Mouse (Mus musculus) CH12.LX (cell line): ENCODE measurements around the gene Plekha6. TPM values are rescaled to one million over a fixed set of nuclear protein-coding genes. Genes with fewer than 3 reads are reported as not detected.

Experiments used
- DNase-seq: peaks from one replicate; pipeline ENCODE4 v3.0.0-alpha.2; 2013; ENCODE audit errors: extremely low read depth
- H3K27ac ChIP-seq: 2 replicates; pipeline ENCODE4 v1.5.1; 2012; ENCODE audit warnings: low read depth, mild to moderate bottlenecking, control low read depth, moderate library complexity; ENCODE audit not compliant: insufficient read depth
- H3K27me3 ChIP-seq: replicated peaks from 2 replicates; pipeline ENCODE3; 2012; ENCODE audit warnings: inconsistent platforms
- H3K36me3 ChIP-seq, 2 experiments: replicated peaks in 1 of 2; 2 replicates each; pipeline versions ENCODE3 to v1.6.1; 2012; ENCODE audit warnings: inconsistent platforms in 1 of 2, low read length in 1 of 2, mild to moderate bottlenecking in 1 of 2, mixed read lengths in 1 of 2, moderate library complexity in 1 of 2; ENCODE audit not compliant: control insufficient read depth in 1 of 2, insufficient read depth in 1 of 2
- H3K4me1 ChIP-seq, 2 experiments: 2 replicates each; pipeline ENCODE4 v1.6.1; 2012; ENCODE audit warnings: inconsistent platforms in 1 of 2, moderate library complexity in 1 of 2; ENCODE audit not compliant: insufficient read depth in 2 of 2, control insufficient read depth in 1 of 2
- H3K4me2 ChIP-seq: 2 replicates; pipeline ENCODE4 v1.6.1; 2012; ENCODE audit warnings: low read depth, mild to moderate bottlenecking, control low read depth; ENCODE audit not compliant: poor library complexity, insufficient read depth, severe bottlenecking
- H3K4me3 ChIP-seq, 3 experiments: fragments of 150-350 bp in 1 of 3; sonication (generic) in 1 of 3; replicated peaks in 1 of 3; 2 replicates each; pipeline versions ENCODE3 to v1.5.1; 2011 to 2012; ENCODE audit warnings: low read depth in 2 of 3, low read length in 2 of 3, mild to moderate bottlenecking in 2 of 3, moderate library complexity in 2 of 3, control low read depth in 1 of 3, improper control_type of control experiment in 1 of 3, inconsistent platforms in 1 of 3, mixed read lengths in 1 of 3; ENCODE audit not compliant: poor library complexity in 1 of 3
- H3K79me2 ChIP-seq: replicated peaks from 2 replicates; pipeline ENCODE4 v1.6.1; 2012; ENCODE audit warnings: mild to moderate bottlenecking, moderate library complexity; ENCODE audit not compliant: control insufficient read depth, poor library complexity, insufficient read depth, severe bottlenecking; ENCODE audit errors: extremely low read depth
- H3K9ac ChIP-seq: 2 replicates; pipeline ENCODE4 v1.6.1; 2012; ENCODE audit warnings: low read depth, mild to moderate bottlenecking, control low read depth, moderate library complexity; ENCODE audit not compliant: insufficient read depth
- H3K9me3 ChIP-seq: replicated peaks from 2 replicates; pipeline ENCODE3; 2012; ENCODE audit warnings: low read length, inconsistent platforms, mixed read lengths
- BHLHE40 ChIP-seq: IDR thresholded peaks from 2 replicates; pipeline ENCODE4 v1.6.1; 2011; ENCODE audit warnings: mild to moderate bottlenecking, low read depth, low read length, improper control_type of control experiment
- CHD2 ChIP-seq: IDR thresholded peaks from 2 replicates; pipeline ENCODE4 v1.6.1; 2011; ENCODE audit warnings: low read length, improper control_type of control experiment
- CTCF ChIP-seq, 2 experiments: IDR thresholded peaks in 1 of 2; conservative IDR thresholded peaks in 1 of 2; 2 replicates each; pipeline ENCODE4 v1.5.1; 2011 to 2012; ENCODE audit warnings: low read depth in 2 of 2, low read length in 2 of 2, improper control_type of control experiment in 1 of 2, inconsistent platforms in 1 of 2, mild to moderate bottlenecking in 1 of 2, moderate library complexity in 1 of 2
- E2F4 ChIP-seq: IDR thresholded peaks from 2 replicates; pipeline ENCODE4 v1.6.1; 2011; ENCODE audit warnings: low read depth, low read length, improper control_type of control experiment; ENCODE audit not compliant: insufficient replicate concordance
- EP300 ChIP-seq: IDR thresholded peaks from 2 replicates; pipeline ENCODE4 v1.6.1; 2011; ENCODE audit warnings: low read length, improper control_type of control experiment
- HCFC1 ChIP-seq: IDR thresholded peaks from 2 replicates; pipeline ENCODE4 v1.6.1; 2012; ENCODE audit warnings: low read depth, mild to moderate bottlenecking, inconsistent platforms, low read length, improper control_type of control experiment
- IRF4 ChIP-seq: IDR thresholded peaks from 2 replicates; pipeline ENCODE4 v1.6.1; 2014; ENCODE audit warnings: low read depth, mild to moderate bottlenecking, inconsistent platforms, low read length, improper control_type of control experiment
- JUND ChIP-seq: conservative IDR thresholded peaks from 2 replicates; pipeline ENCODE4 v1.6.1; 2011; ENCODE audit warnings: low read depth, low read length, improper control_type of control experiment
- KAT2A ChIP-seq: IDR thresholded peaks from 2 replicates; pipeline ENCODE4 v1.6.1; 2012; ENCODE audit warnings: low read length, improper control_type of control experiment, inconsistent platforms; ENCODE audit not compliant: insufficient replicate concordance
- MEF2A ChIP-seq: IDR thresholded peaks from 2 replicates; pipeline ENCODE4 v1.6.1; 2014; ENCODE audit warnings: low read depth, mild to moderate bottlenecking, inconsistent platforms, low read length, improper control_type of control experiment, borderline replicate concordance
- MXI1 ChIP-seq: IDR thresholded peaks from 2 replicates; pipeline ENCODE4 v1.6.1; 2011; ENCODE audit warnings: mild to moderate bottlenecking, low read depth, low read length, improper control_type of control experiment
- NELFE ChIP-seq: IDR thresholded peaks from 2 replicates; pipeline ENCODE4 v1.6.1; 2011; ENCODE audit warnings: low read depth, low read length, improper control_type of control experiment
- PAX5 ChIP-seq: IDR thresholded peaks from 2 replicates; pipeline ENCODE4 v1.6.1; 2012; ENCODE audit warnings: low read length, inconsistent platforms, mixed read lengths
- POLR2A ChIP-seq: IDR thresholded peaks from 2 replicates; pipeline ENCODE4 v1.6.1; 2011; ENCODE audit warnings: low read depth, mild to moderate bottlenecking, improper control_type of control experiment, low read length
- RAD21 ChIP-seq: IDR thresholded peaks from 2 replicates; pipeline ENCODE4 v1.6.1; 2011; ENCODE audit warnings: low read depth, mild to moderate bottlenecking, low read length, improper control_type of control experiment, moderate library complexity
- SMC3 ChIP-seq: IDR thresholded peaks from 2 replicates; pipeline ENCODE4 v1.6.1; 2011; ENCODE audit warnings: low read depth, low read length, improper control_type of control experiment
- ZC3H11A ChIP-seq: IDR thresholded peaks from 2 replicates; pipeline ENCODE4 v1.6.1; 2012; ENCODE audit warnings: low read depth, mild to moderate bottlenecking, inconsistent platforms, low read length, improper control_type of control experiment
- ZKSCAN1 ChIP-seq: IDR thresholded peaks from 2 replicates; pipeline ENCODE4 v1.6.1; 2012; ENCODE audit warnings: low read depth, inconsistent platforms, low read length, improper control_type of control experiment, borderline replicate concordance
- dilution Hi-C: fragments of 300-500 bp; cut with MboI; formaldehyde crosslinking; loops from 2 replicates; pipeline ENCODE4 v1.14.3; 2020; ENCODE audit warnings: low sequenced_read_pairs; ENCODE audit not compliant: extremely low pct_unique_long_range_greater_than_20kb, extremely low pct_ligation_motif_present
- in situ Hi-C: fragments of 300-500 bp; cut with MboI; formaldehyde crosslinking; loops from 3 replicates; pipeline ENCODE4 v1.14.3; 2019; ENCODE audit warnings: low sequenced_read_pairs, low pct_ligation_motif_present, low pct_unique_long_range_greater_than_20kb, mixed read lengths
- polyA plus RNA-seq: library from polyadenylated mRNA; unstranded; fragments of >175 nt; gene quantifications from 2 replicates; pipeline ENCODE4 v1.2.1, GENCODE M21; 2012; ENCODE audit warnings: low read depth; ENCODE audit not compliant: insufficient read length
- total RNA-seq, 2 experiments: library from RNA; depleted of rRNA; stranded (reverse); fragments of 300-350 nt in 1 of 2; fragments of >200 nt in 1 of 2; gene quantifications; 2 replicates each; pipeline ENCODE4 v1.2.3; 2012 to 2014

The Plekha6 gene
- total and polyA plus RNA-seq, 3 experiments, result 0.07 TPM; not detected in 2

DNA sequence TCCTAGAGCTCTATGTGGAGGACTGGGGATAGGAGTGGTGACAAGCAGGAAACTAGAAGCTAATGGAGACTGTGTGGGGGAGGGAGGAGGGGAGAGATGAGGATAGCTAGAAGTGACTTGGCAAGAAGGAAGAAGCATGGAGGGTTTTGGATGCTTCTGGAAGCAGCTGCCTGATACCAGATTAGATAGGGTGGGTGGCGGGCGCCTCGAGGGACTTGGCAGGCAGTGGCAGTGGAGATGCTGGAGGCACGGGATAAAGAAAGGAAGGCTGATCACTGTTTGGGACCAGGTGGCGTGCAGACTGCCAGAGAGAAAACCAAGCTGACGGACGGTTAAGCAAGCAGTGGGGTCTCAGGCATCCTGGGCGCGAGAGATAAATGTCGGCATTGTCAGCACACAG, 147.9 kb downstream of the Plekha6 start:
- no peak overlapping the region for H3K4me3 ChIP-seq
- dilution Hi-C loops, result no loop called here
- no peaks in the 10 kb centered on the region for H3K4me1 ChIP-seq
- H3K9ac ChIP-seq, result no peak overlapping the region
- no peak for DNase-seq
- H3K36me3 ChIP-seq, result no peaks in the 10 kb centered on the region
- peaks cover 54% of the 10 kb centered on the region for H3K27me3 ChIP-seq
- H3K27ac ChIP-seq, result no peak overlapping the region
- no peaks in the 10 kb centered on the region for H3K9me3 ChIP-seq
- no peak overlapping the region for H3K4me2 ChIP-seq
- no peak for TF ChIP-seq IRF4
- TF ChIP-seq MEF2A, result no peak
- TF ChIP-seq CHD2, result no peak
- no peak for TF ChIP-seq ZKSCAN1
- TF ChIP-seq NELFE, result no peak
- no peak for TF ChIP-seq BHLHE40
- TF ChIP-seq ZC3H11A, result no peak
- no peak for TF ChIP-seq MXI1
- no peak for TF ChIP-seq RAD21
- no peak for TF ChIP-seq PAX5
- no peak for TF ChIP-seq SMC3
- TF ChIP-seq EP300, result no peak
- no peak for TF ChIP-seq POLR2A
- TF ChIP-seq KAT2A, result no peak
- TF ChIP-seq HCFC1, result no peak
- no peak for TF ChIP-seq JUND
- TF ChIP-seq, all 38 proteins: peak for 0
- no peaks in the 10 kb centered on the region for H3K79me2 ChIP-seq
- in situ Hi-C loops, result no loop called here

DNA sequence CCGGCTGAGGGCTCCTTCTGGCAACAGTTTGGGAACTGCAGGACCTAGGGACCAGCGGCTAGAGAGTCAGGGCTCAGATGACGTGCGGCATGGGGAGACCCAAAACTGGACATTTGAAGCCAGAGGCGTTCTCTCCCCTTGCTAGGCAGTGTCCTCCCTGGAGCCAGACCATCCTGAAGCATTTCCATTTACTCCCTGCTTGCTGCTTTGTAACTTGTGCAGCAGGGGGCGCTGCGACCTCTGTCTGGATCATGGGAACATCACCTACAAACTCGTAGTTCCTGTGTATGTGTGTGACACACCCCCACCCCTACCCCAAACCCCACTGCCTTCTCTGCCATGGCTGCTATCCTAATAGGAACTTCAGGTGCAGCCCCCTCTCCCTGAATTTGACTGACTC, 150.4 kb downstream of the Plekha6 start:
- no peak overlapping the region for H3K27ac ChIP-seq
- no peak overlapping the region for H3K4me3 ChIP-seq
- no peak for TF ChIP-seq BHLHE40
- peak; percentile 60 for TF ChIP-seq RAD21
- TF ChIP-seq SMC3, result peak; percentile 75
- peak; percentile 39 to 83 for TF ChIP-seq CTCF (conservative IDR thresholded peaks at IDR 0.05 in 1 of 2, IDR thresholded peaks at IDR 0.05 in 1 of 2; ENCODE audit: low read depth in 2 of 2, low read length in 2 of 2)
- no peak for TF ChIP-seq MXI1
- TF ChIP-seq E2F4, result no peak
- TF ChIP-seq, all 38 proteins: peak for 3
- Histone ChIP-seq H3K27me3 (peaks cover 47% of the 10 kb centered on the region), H3K36me3 (no peaks in the 10 kb centered on the region), H3K9me3 (peaks cover 10% of the 10 kb centered on the region), H3K79me2 (no peaks in the 10 kb centered on the region), H3K4me1 (no peaks in the 10 kb centered on the region), H3K4me2 (no peak overlapping the region), H3K9ac (no peak overlapping the region)
- dilution Hi-C loops (no loop called here), in situ Hi-C loops (no loop called here)
- peak; percentile 55 for DNase-seq
